Mouse (Mus musculus) embryonic facial prominence, embryonic 12.5 days (tissue): Measurements from ENCODE around the gene Rpl38. TPM values are rescaled to one million over a fixed set of nuclear protein-coding genes. Genes with fewer than 3 reads are reported as not detected.
"Not testable (repeated sequence)": the region's sequence is repeated elsewhere in the genome, so short reads cannot be mapped to it uniquely, and the experiment has no call there.

Experiments used
- ATAC-seq: fragments of 200-750 bp; cut with Nextera tagmentation; 2 replicates; pipeline ENCODE4 v1.8.0; 2017; ENCODE audit not compliant: insufficient number of reproducible peaks, insufficient read depth, low FRiP score, low TSS enrichment
- H3K27ac ChIP-seq: fragments of 300-500 bp; sonication (generic); 2 replicates; pipeline ENCODE4 v1.5.1; 2016; ENCODE audit warnings: mild to moderate bottlenecking
- H3K27me3 ChIP-seq: fragments of 300-500 bp; sonication (generic); 2 replicates; pipeline ENCODE4 v1.6.1; 2016; ENCODE audit warnings: mild to moderate bottlenecking, moderate library complexity
- H3K36me3 ChIP-seq: fragments of 300-500 bp; sonication (generic); 2 replicates; pipeline ENCODE4 v1.6.1; 2016; ENCODE audit warnings: mild to moderate bottlenecking
- H3K4me1 ChIP-seq: fragments of 300-500 bp; sonication (generic); 2 replicates; pipeline ENCODE4 v1.6.1; 2016
- H3K4me2 ChIP-seq: fragments of 300-500 bp; sonication (generic); replicated peaks from 2 replicates; pipeline ENCODE4 v1.6.1; 2016; ENCODE audit warnings: mild to moderate bottlenecking, moderate library complexity
- H3K4me3 ChIP-seq: fragments of 300-500 bp; sonication (generic); 2 replicates; pipeline ENCODE4 v1.5.1; 2016; ENCODE audit warnings: mild to moderate bottlenecking
- H3K9ac ChIP-seq: fragments of 300-500 bp; sonication (generic); 2 replicates; pipeline ENCODE4 v1.6.1; 2016; ENCODE audit warnings: mild to moderate bottlenecking, moderate library complexity
- H3K9me3 ChIP-seq: fragments of 300-500 bp; sonication (generic); 2 replicates; pipeline ENCODE4 v1.6.1; 2016; ENCODE audit warnings: mild to moderate bottlenecking, moderate library complexity
- WGBS: fragments of 180-500 bp; shearing (Covaris S2); methylation state at CpG from one replicate; pipeline ENCODE4 v1.1.7; 2016; 5-methylcytosine and 5-hydroxymethylcytosine counted together
- polyA plus RNA-seq: library from polyadenylated mRNA; unstranded; fragments of >200 nt; fragmentation: Nextera tagmentation; extraction: Ambion mirVana; gene quantifications from 2 replicates; pipeline ENCODE4 v1.2.1, GENCODE M21; 2016

The Rpl38 gene
- polyA plus RNA-seq, 1 experiment from 2014 or later: 893 TPM

- no peak overlapping the region for H3K4me3 ChIP-seq
- H3K4me1 ChIP-seq: peaks cover 33% of the 10 kb centered on the region
- H3K27ac ChIP-seq: no peak overlapping the region
- WGBS: 60% methylated on average over 9 of the region's 9 CpGs
- no peak overlapping the region for H3K4me2 ChIP-seq
- H3K27me3 ChIP-seq: 0 out of 2 replicates have a peak, but pooled peaks cover 3% of the 10 kb centered on the region
- no peak overlapping the region for H3K9ac ChIP-seq
- ATAC-seq: no peak
- H3K36me3 ChIP-seq: peaks cover 36% of the 10 kb centered on the region
- H3K9me3 ChIP-seq: no peaks in the 10 kb centered on the region
Measured at GRCm38 (mm10) chr11:114672794-114673718, 4.7 kb downstream of the Rpl38 start.

GRCm38 (mm10) chr11:114673719-114674050, 5.4 kb downstream of the Rpl38 start:
- Histone ChIP-seq H3K4me1 (peaks cover 33% of the 10 kb centered on the region), H3K4me2 (no peak overlapping the region), H3K9ac (no peak overlapping the region), H3K4me3 (no peak overlapping the region), H3K9me3 (no peaks in the 10 kb centered on the region), H3K27ac (no peak overlapping the region), H3K27me3 (0 out of 2 replicates have a peak, but pooled peaks cover 3% of the 10 kb centered on the region), H3K36me3 (peaks cover 36% of the 10 kb centered on the region)
- no peak for ATAC-seq
- WGBS: 71% methylated on average over 2 of the region's 2 CpGs

- Histone ChIP-seq H3K27me3 (0 out of 2 replicates have a peak, but pooled peaks cover 3% of the 10 kb centered on the region), H3K36me3 (peaks cover 36% of the 10 kb centered on the region), H3K4me1 (peaks cover 36% of the 10 kb centered on the region), H3K27ac (no peak overlapping the region), H3K9ac (no peak overlapping the region), H3K4me3 (no peak overlapping the region), H3K9me3 (no peaks in the 10 kb centered on the region), H3K4me2 (no peak overlapping the region)
- 50% methylated on average over 8 of the region's 8 CpGs for WGBS
- no peak for ATAC-seq
Measured at GRCm38 (mm10) chr11:114674180-114674579, 5.9 kb downstream of the Rpl38 start.

- not testable (repeated sequence) for H3K27ac ChIP-seq
- H3K4me2 ChIP-seq: peak overlapping the region; percentile 82
Measured at GRCm38 (mm10) chr11:114674796-114675195, 6.5 kb downstream of the Rpl38 start.

GRCm38 (mm10) chr11:114675341-114675825, 7.1 kb downstream of the Rpl38 start, which contains the start of gene Ttyh2:
TSS of gene Ttyh2 (plus strand) at chr11:114675431.
- H3K4me2 ChIP-seq: peak within 1 kb of the TSS; percentile 82
- peak within 1 kb of the TSS; percentile 58 for H3K27ac ChIP-seq
- WGBS: 0% methylated on average over 40 of the region's 40 CpGs
- H3K4me3 ChIP-seq: peak within 1 kb of the TSS; percentile 60
- H3K36me3 ChIP-seq: peaks cover 36% of the 10 kb centered on the region
- peak; percentile 58 for ATAC-seq
- H3K4me1 ChIP-seq: peaks cover 31% of the 10 kb centered on the region
- peak within 1 kb of the TSS; percentile 64 for H3K9ac ChIP-seq
- H3K9me3 ChIP-seq: no peaks in the 10 kb centered on the region
- 0 out of 2 replicates have a peak, but pooled peaks cover 3% of the 10 kb centered on the region for H3K27me3 ChIP-seq

More at GRCm38 (mm10) chr11:114674796-114675195, 6.5 kb downstream of the Rpl38 start:
- peak overlapping the region; percentile 60; the same call in 1 of the 2 replicates for H3K4me3 ChIP-seq
- not testable (repeated sequence) for ATAC-seq, H3K9me3 ChIP-seq, H3K27me3 ChIP-seq, H3K9ac ChIP-seq
- WGBS: 65% methylated on average over 2 of the region's 3 CpGs
- H3K36me3 ChIP-seq: peaks cover 36% of the 10 kb centered on the region
- H3K4me1 ChIP-seq: peaks cover 37% of the 10 kb centered on the region

- H3K27ac ChIP-seq: peak overlapping the region; percentile 58
- peak overlapping the region; percentile 64 for H3K9ac ChIP-seq
- 2% methylated on average over 27 of the region's 27 CpGs for WGBS
- 0 out of 2 replicates have a peak, but pooled peaks cover 3% of the 10 kb centered on the region for H3K27me3 ChIP-seq
- peak overlapping the region; percentile 60 for H3K4me3 ChIP-seq
- H3K9me3 ChIP-seq: no peaks in the 10 kb centered on the region
- peaks cover 30% of the 10 kb centered on the region for H3K36me3 ChIP-seq
- H3K4me1 ChIP-seq: peaks cover 26% of the 10 kb centered on the region
- H3K4me2 ChIP-seq: peak overlapping the region; percentile 82
- ATAC-seq: no peak
Measured at GRCm38 (mm10) chr11:114675826-114676401, 7.6 kb downstream of the Rpl38 start.

- ATAC-seq: no peak
- peak overlapping the region; percentile 64 for H3K9ac ChIP-seq
- WGBS: 6% methylated on average over 14 of the region's 14 CpGs
- 0 out of 2 replicates have a peak, but pooled peaks cover 3% of the 10 kb centered on the region for H3K27me3 ChIP-seq
- peak overlapping the region; percentile 60 for H3K4me3 ChIP-seq
- no peak overlapping the region for H3K27ac ChIP-seq
- H3K36me3 ChIP-seq: peaks cover 25% of the 10 kb centered on the region
- peaks cover 26% of the 10 kb centered on the region for H3K4me1 ChIP-seq
- no peaks in the 10 kb centered on the region for H3K9me3 ChIP-seq
- peak overlapping the region; percentile 82 for H3K4me2 ChIP-seq
Measured at GRCm38 (mm10) chr11:114676431-114676830, 8.1 kb downstream of the Rpl38 start.

GRCm38 (mm10) chr11:114676896-114677530, 8.7 kb downstream of the Rpl38 start:
- no peak overlapping the region for H3K27ac ChIP-seq
- peaks cover 26% of the 10 kb centered on the region for H3K4me1 ChIP-seq

GRCm38 (mm10) chr11:114679582-114679981, 11.3 kb downstream of the Rpl38 start:
- WGBS: 72% methylated on average over 8 of the region's 8 CpGs
- no peak for ATAC-seq
- peaks cover 35% of the 10 kb centered on the region for H3K4me1 ChIP-seq

More at GRCm38 (mm10) chr11:114676896-114677530, 8.7 kb downstream of the Rpl38 start:
- Histone ChIP-seq H3K9me3 (no peaks in the 10 kb centered on the region), H3K4me3 (peak overlapping the region; percentile 60), H3K4me2 (peak overlapping the region; percentile 82), H3K27me3 (0 out of 2 replicates have a peak, but pooled peaks cover 3% of the 10 kb centered on the region), H3K36me3 (peaks cover 19% of the 10 kb centered on the region), H3K9ac (peak overlapping the region; percentile 64)
- 32% methylated on average over 8 of the region's 9 CpGs for WGBS
- ATAC-seq: no peak

GRCm38 (mm10) chr11:114680291-114680690, 12.0 kb downstream of the Rpl38 start:
- peaks cover 42% of the 10 kb centered on the region for H3K4me1 ChIP-seq
- no peak for ATAC-seq
- WGBS: 68% methylated on average over 10 of the region's 10 CpGs
- 0 out of 2 replicates have a peak, but pooled peaks cover 3% of the 10 kb centered on the region for H3K27me3 ChIP-seq
- H3K4me2 ChIP-seq: no peak overlapping the region
- H3K9me3 ChIP-seq: no peaks in the 10 kb centered on the region
- no peaks in the 10 kb centered on the region for H3K36me3 ChIP-seq
- H3K9ac ChIP-seq: no peak overlapping the region
- H3K27ac ChIP-seq: no peak overlapping the region
- H3K4me3 ChIP-seq: no peak overlapping the region

More at GRCm38 (mm10) chr11:114679582-114679981, 11.3 kb downstream of the Rpl38 start:
- H3K9me3 ChIP-seq: no peaks in the 10 kb centered on the region
- no peak overlapping the region for H3K4me2 ChIP-seq
- no peak overlapping the region for H3K9ac ChIP-seq
- 0 out of 2 replicates have a peak, but pooled peaks cover 3% of the 10 kb centered on the region for H3K27me3 ChIP-seq
- no peak overlapping the region for H3K27ac ChIP-seq
- H3K36me3 ChIP-seq: no peaks in the 10 kb centered on the region
- H3K4me3 ChIP-seq: no peak overlapping the region

- Histone ChIP-seq H3K4me1 (peaks cover 42% of the 10 kb centered on the region), H3K27me3 (0 out of 2 replicates have a peak, but pooled peaks cover 3% of the 10 kb centered on the region), H3K9me3 (no peaks in the 10 kb centered on the region), H3K36me3 (no peaks in the 10 kb centered on the region), H3K9ac (no peak overlapping the region), H3K4me3 (no peak overlapping the region), H3K4me2 (no peak overlapping the region), H3K27ac (no peak overlapping the region)
- no peak for ATAC-seq
- 47% methylated on average over 5 of the region's 5 CpGs for WGBS
Measured at GRCm38 (mm10) chr11:114681054-114681453, 12.7 kb downstream of the Rpl38 start.
